In the genomic region with DNA sequence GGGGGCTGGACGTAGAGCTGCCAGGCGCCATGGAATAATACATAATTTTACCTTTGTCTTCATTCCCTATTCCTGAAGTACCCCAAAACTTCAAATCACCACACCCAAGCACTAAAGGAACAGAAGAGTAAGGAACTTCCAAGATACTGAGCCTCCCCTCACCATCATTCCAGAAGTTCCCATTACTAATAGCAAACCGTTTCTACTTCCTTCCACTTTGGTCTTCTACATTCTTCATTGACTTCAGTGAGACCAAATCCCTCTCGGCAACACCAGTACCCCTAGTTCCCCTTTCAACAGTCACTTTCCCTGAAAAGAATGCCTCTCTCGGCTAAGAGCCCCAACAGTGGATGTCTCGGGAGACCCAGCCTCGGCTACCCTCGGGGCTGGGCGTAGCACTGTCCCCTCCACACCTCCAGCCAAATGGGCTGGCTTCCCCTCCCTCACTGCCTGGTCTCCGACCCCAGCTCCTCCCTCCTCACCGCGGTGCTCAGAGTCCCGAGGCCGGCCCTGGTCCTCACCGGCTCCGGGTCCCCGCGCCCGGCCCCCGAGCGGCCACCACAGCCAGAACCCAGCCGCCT, we compare ENCODE assay signal across 8 mouse cellular contexts. TPM values are rescaled to one million over a fixed set of nuclear protein-coding genes. Genes with fewer than 3 reads are reported as not detected.
DNase-seq lines count a peak whose midpoint lies in the region; ATAC-seq and TF ChIP-seq lines count a peak whose summit lies in the region.

No protein-coding gene starts in this region.

- no peaks in the 10 kb centered on the region for H3K27me3 ChIP-seq in lung, embryonic 15.5 days
- no peaks in the 10 kb centered on the region for H3K27me3 ChIP-seq in limb, embryonic 14.5 days (ENCODE audit: control insufficient read depth, insufficient read depth, low read length)
- H3K27me3 ChIP-seq in stomach, embryonic 14.5 days (ENCODE audit: control insufficient read depth, insufficient read depth, low read length) = no peaks in the 10 kb centered on the region

- peaks cover 14% of the 10 kb centered on the region for H3K4me1 ChIP-seq in lung, embryonic 15.5 days
- 0 out of 2 replicates have a peak, but pooled peaks cover 2% of the 10 kb centered on the region for H3K4me1 ChIP-seq in embryonic fibroblast, embryonic 13.5 days (ENCODE audit: control insufficient read depth, insufficient read depth, low read length)
- peaks cover 8% of the 10 kb centered on the region; the same call in 1 of the 2 replicates for H3K4me1 ChIP-seq in limb, embryonic 14.5 days (ENCODE audit: control insufficient read depth, insufficient read depth, low read length)
- peaks cover 3% of the 10 kb centered on the region; the same call in 1 of the 2 replicates for H3K4me1 ChIP-seq in stomach, embryonic 14.5 days (ENCODE audit: control insufficient read depth, insufficient read depth, low read length)

- 0% methylated on average over 22 of the region's 22 CpGs for WGBS in lung, embryonic 15.5 days
- 2% methylated on average over 21 of the region's 22 CpGs for WGBS in limb, embryonic 14.5 days
- WGBS in stomach, embryonic 14.5 days = under 1% methylated on average over 22 of the region's 22 CpGs

- H3K9ac ChIP-seq in lung, embryonic 15.5 days = peak overlapping the region; percentile 80
- H3K9ac ChIP-seq in limb, embryonic 14.5 days (ENCODE audit: low read depth, low read length, severe bottlenecking) = peak overlapping the region; percentile 95
- H3K9ac ChIP-seq in stomach, embryonic 14.5 days (replicated peaks; ENCODE audit: low read depth, low read length) = peak overlapping the region; percentile 89

- H3K4me2 ChIP-seq in lung, embryonic 15.5 days = peak overlapping the region; percentile 61
- peak overlapping the region; percentile 60 for H3K4me2 ChIP-seq in limb, embryonic 14.5 days (replicated peaks; ENCODE audit: low read depth, low read length, severe bottlenecking)
- peak overlapping the region; percentile 61 for H3K4me2 ChIP-seq in stomach, embryonic 14.5 days (replicated peaks; ENCODE audit: low read depth, low read length)

- peak overlapping the region; percentile 72 for H3K4me3 ChIP-seq in lung, embryonic 15.5 days
- peak overlapping the region; percentile 93 for H3K4me3 ChIP-seq in embryonic fibroblast, embryonic 13.5 days (ENCODE audit: insufficient read depth, low read length)
- H3K4me3 ChIP-seq in limb, embryonic 14.5 days (replicated peaks; ENCODE audit: low read length) = peak overlapping the region; percentile 87
- peak overlapping the region; percentile 86 for H3K4me3 ChIP-seq in stomach, embryonic 14.5 days (ENCODE audit: low read depth, low read length)

- H3K36me3 ChIP-seq in lung, embryonic 15.5 days = peaks cover 33% of the 10 kb centered on the region
- peaks cover 31% of the 10 kb centered on the region for H3K36me3 ChIP-seq in limb, embryonic 14.5 days (ENCODE audit: control insufficient read depth, insufficient read depth, low read length)
- H3K36me3 ChIP-seq in stomach, embryonic 14.5 days (ENCODE audit: control insufficient read depth, insufficient read depth, low read length) = peaks cover 20% of the 10 kb centered on the region

- TF ChIP-seq CTCF in embryonic fibroblast, embryonic 13.5 days (IDR thresholded peaks at IDR 0.05; ENCODE audit: borderline replicate concordance, insufficient read depth, low read length) = no peak

- DNase-seq in lung, postnatal 14 days = no peak
- no peak for DNase-seq in limb, embryonic 14.5 days (ENCODE audit: low spot score)
- no peak for DNase-seq in urinary bladder, postnatal 14 days (ENCODE audit: low spot score)
- no peak for DNase-seq in layer of hippocampus, adult 18-20 months (ENCODE audit: low spot score in 2 of 2)

- no peak for TF ChIP-seq POLR2A in embryonic fibroblast, embryonic 13.5 days (IDR thresholded peaks at IDR 0.05; ENCODE audit: low read depth, low read length)
- no peak for TF ChIP-seq POLR2A in limb, embryonic 14.5 days (IDR thresholded peaks at IDR 0.05; ENCODE audit: borderline replicate concordance, extremely low read depth, insufficient read depth, insufficient read length)

- no peak; the same call in 1 of the 2 replicates for ATAC-seq in lung, embryonic 15.5 days (ENCODE audit: borderline replicate concordance, extremely low read depth, low FRiP score, low TSS enrichment)
- no peak for ATAC-seq in limb, embryonic 14.5 days (ENCODE audit: low FRiP score, low read depth)
- ATAC-seq in stomach, embryonic 14.5 days (ENCODE audit: insufficient number of reproducible peaks, insufficient read depth, low FRiP score, low read depth) = no peak; the same call in 1 of the 2 replicates
- ATAC-seq in megakaryocyte-erythroid progenitor cell, adult 5-6 weeks (replicated peaks; ENCODE audit: low FRiP score, low TSS enrichment, poor library complexity, severe bottlenecking) = no peak

- peak overlapping the region; percentile 98 for H3K27ac ChIP-seq in lung, embryonic 15.5 days
- peak overlapping the region; percentile 67 for H3K27ac ChIP-seq in embryonic fibroblast, embryonic 13.5 days (ENCODE audit: insufficient read depth, low read length)
- H3K27ac ChIP-seq in limb, embryonic 14.5 days (replicated peaks; ENCODE audit: low read depth, low read length) = peak overlapping the region; percentile 97
- H3K27ac ChIP-seq in stomach, embryonic 14.5 days (ENCODE audit: low read length) = peak overlapping the region; percentile 99

- H3K9me3 ChIP-seq in lung, embryonic 15.5 days = no peaks in the 10 kb centered on the region
- no peaks in the 10 kb centered on the region for H3K9me3 ChIP-seq in limb, embryonic 14.5 days (ENCODE audit: control insufficient read depth, low read length)
- no peaks in the 10 kb centered on the region for H3K9me3 ChIP-seq in stomach, embryonic 14.5 days (ENCODE audit: control insufficient read depth, low read depth, low read length)

RNA-seq across cellular contexts. Expression of a gene that starts 0.6 kb away (rescaled TPM):
- 73.8 and 77.8 TPM in 2 replicates for polyA plus RNA-seq in lung, embryonic 15.5 days (2015; fragmentation: Nextera tagmentation; extraction: Ambion mirVana)
- polyA plus RNA-seq in embryonic fibroblast, embryonic 13.5 days (2011; ENCODE audit: insufficient read length, low read depth, missing spikeins) = 88.8 and 96.7 TPM in 2 replicates
- 88.3 and 96.3 TPM in 2 replicates for polyA plus RNA-seq in limb, embryonic 14.5 days (2012; rRNA removed)
- polyA plus RNA-seq in limb, embryonic 14.5 days (2014; fragmentation: Nextera tagmentation; extraction: Ambion mirVana) = 78.8 and 86.9 TPM in 2 replicates
- polyA plus RNA-seq in stomach, embryonic 14.5 days (2014; fragmentation: Nextera tagmentation; extraction: Ambion mirVana) = 65.9 and 70.7 TPM in 2 replicates
- total RNA-seq in megakaryocyte-erythroid progenitor cell, adult 5-6 weeks (2014; fragmentation: Nextera tagmentation) = 16.2 and 22.1 TPM in 2 replicates
- total RNA-seq in megakaryocyte-erythroid progenitor cell, adult 5-6 weeks (2017) = 16.6 and 19.1 TPM in 2 replicates
- 100 to 1,000 TPM; 133 to 138 TPM for total RNA-seq in layer of hippocampus, adult 18-20 months (2021)

RNA-seq across cellular contexts. Expression of a gene that starts 8.5 kb away (rescaled TPM):
- polyA plus RNA-seq in lung, embryonic 15.5 days (2015; fragmentation: Nextera tagmentation; extraction: Ambion mirVana) = 1.2 and 1.3 TPM in 2 replicates
- polyA plus RNA-seq in embryonic fibroblast, embryonic 13.5 days (2011; ENCODE audit: insufficient read length, low read depth, missing spikeins) = 0.68 and 0.87 TPM in 2 replicates
- polyA plus RNA-seq in limb, embryonic 14.5 days (2012; rRNA removed) = 3.7 and 3.8 TPM in 2 replicates
- polyA plus RNA-seq in limb, embryonic 14.5 days (2014; fragmentation: Nextera tagmentation; extraction: Ambion mirVana) = 4.6 and 5.5 TPM in 2 replicates
- 1.7 and 2.3 TPM in 2 replicates for polyA plus RNA-seq in stomach, embryonic 14.5 days (2014; fragmentation: Nextera tagmentation; extraction: Ambion mirVana)
- total RNA-seq in megakaryocyte-erythroid progenitor cell, adult 5-6 weeks (2014; fragmentation: Nextera tagmentation) = not detected in 2 replicates
- not detected in 2 replicates for total RNA-seq in megakaryocyte-erythroid progenitor cell, adult 5-6 weeks (2017)
- under 1 TPM; 0.20 to 0.25 TPM for total RNA-seq in layer of hippocampus, adult 18-20 months (2021)

RNA-seq across cellular contexts. Expression of a gene that starts 9.3 kb away (rescaled TPM):
- polyA plus RNA-seq in lung, embryonic 15.5 days (2015; fragmentation: Nextera tagmentation; extraction: Ambion mirVana) = 108 and 110 TPM in 2 replicates
- 49.3 and 66.6 TPM in 2 replicates for polyA plus RNA-seq in embryonic fibroblast, embryonic 13.5 days (2011; ENCODE audit: insufficient read length, low read depth, missing spikeins)
- 132 and 148 TPM in 2 replicates for polyA plus RNA-seq in limb, embryonic 14.5 days (2012; rRNA removed)
- 106 and 115 TPM in 2 replicates for polyA plus RNA-seq in limb, embryonic 14.5 days (2014; fragmentation: Nextera tagmentation; extraction: Ambion mirVana)
- polyA plus RNA-seq in stomach, embryonic 14.5 days (2014; fragmentation: Nextera tagmentation; extraction: Ambion mirVana) = 90.3 and 92.1 TPM in 2 replicates
- total RNA-seq in megakaryocyte-erythroid progenitor cell, adult 5-6 weeks (2014; fragmentation: Nextera tagmentation) = 68.6 and 94.9 TPM in 2 replicates
- total RNA-seq in megakaryocyte-erythroid progenitor cell, adult 5-6 weeks (2017) = 46.7 and 66.1 TPM in 2 replicates
- total RNA-seq in layer of hippocampus, adult 18-20 months (2021) = 1 to 10 TPM; 1.4 to 2.6 TPM

RNA-seq across cellular contexts. Expression of a gene that starts 21.6 kb away (rescaled TPM):
- polyA plus RNA-seq in lung, embryonic 15.5 days (2015; fragmentation: Nextera tagmentation; extraction: Ambion mirVana) = 12.3 and 13.8 TPM in 2 replicates
- polyA plus RNA-seq in embryonic fibroblast, embryonic 13.5 days (2011; ENCODE audit: insufficient read length, low read depth, missing spikeins) = 14.3 and 15.7 TPM in 2 replicates
- polyA plus RNA-seq in limb, embryonic 14.5 days (2012; rRNA removed) = 17.0 and 17.7 TPM in 2 replicates
- 13.1 and 16.3 TPM in 2 replicates for polyA plus RNA-seq in limb, embryonic 14.5 days (2014; fragmentation: Nextera tagmentation; extraction: Ambion mirVana)
- 14.6 and 16.3 TPM in 2 replicates for polyA plus RNA-seq in stomach, embryonic 14.5 days (2014; fragmentation: Nextera tagmentation; extraction: Ambion mirVana)
- total RNA-seq in megakaryocyte-erythroid progenitor cell, adult 5-6 weeks (2014; fragmentation: Nextera tagmentation) = 7.0 and 7.8 TPM in 2 replicates
- total RNA-seq in megakaryocyte-erythroid progenitor cell, adult 5-6 weeks (2017) = 4.6 and 5.1 TPM in 2 replicates
- total RNA-seq in layer of hippocampus, adult 18-20 months (2021) = 10 to 100 TPM; 12.8 to 13.9 TPM

RNA-seq across cellular contexts. Expression of a gene that starts 49.2 kb away (rescaled TPM):
- polyA plus RNA-seq in lung, embryonic 15.5 days (2015; fragmentation: Nextera tagmentation; extraction: Ambion mirVana) = 9.5 and 10.5 TPM in 2 replicates
- polyA plus RNA-seq in embryonic fibroblast, embryonic 13.5 days (2011; ENCODE audit: insufficient read length, low read depth, missing spikeins) = 14.6 and 19.0 TPM in 2 replicates
- 23.0 and 26.6 TPM in 2 replicates for polyA plus RNA-seq in limb, embryonic 14.5 days (2012; rRNA removed)
- polyA plus RNA-seq in limb, embryonic 14.5 days (2014; fragmentation: Nextera tagmentation; extraction: Ambion mirVana) = 18.4 and 19.9 TPM in 2 replicates
- 17.5 and 17.9 TPM in 2 replicates for polyA plus RNA-seq in stomach, embryonic 14.5 days (2014; fragmentation: Nextera tagmentation; extraction: Ambion mirVana)
- total RNA-seq in megakaryocyte-erythroid progenitor cell, adult 5-6 weeks (2014; fragmentation: Nextera tagmentation) = 10.6 and 11.4 TPM in 2 replicates
- total RNA-seq in megakaryocyte-erythroid progenitor cell, adult 5-6 weeks (2017) = 1.0 and 6.1 TPM in 2 replicates
- total RNA-seq in layer of hippocampus, adult 18-20 months (2021) = 10 to 100 TPM; 10.9 to 12.8 TPM
